In the genomic region with DNA sequence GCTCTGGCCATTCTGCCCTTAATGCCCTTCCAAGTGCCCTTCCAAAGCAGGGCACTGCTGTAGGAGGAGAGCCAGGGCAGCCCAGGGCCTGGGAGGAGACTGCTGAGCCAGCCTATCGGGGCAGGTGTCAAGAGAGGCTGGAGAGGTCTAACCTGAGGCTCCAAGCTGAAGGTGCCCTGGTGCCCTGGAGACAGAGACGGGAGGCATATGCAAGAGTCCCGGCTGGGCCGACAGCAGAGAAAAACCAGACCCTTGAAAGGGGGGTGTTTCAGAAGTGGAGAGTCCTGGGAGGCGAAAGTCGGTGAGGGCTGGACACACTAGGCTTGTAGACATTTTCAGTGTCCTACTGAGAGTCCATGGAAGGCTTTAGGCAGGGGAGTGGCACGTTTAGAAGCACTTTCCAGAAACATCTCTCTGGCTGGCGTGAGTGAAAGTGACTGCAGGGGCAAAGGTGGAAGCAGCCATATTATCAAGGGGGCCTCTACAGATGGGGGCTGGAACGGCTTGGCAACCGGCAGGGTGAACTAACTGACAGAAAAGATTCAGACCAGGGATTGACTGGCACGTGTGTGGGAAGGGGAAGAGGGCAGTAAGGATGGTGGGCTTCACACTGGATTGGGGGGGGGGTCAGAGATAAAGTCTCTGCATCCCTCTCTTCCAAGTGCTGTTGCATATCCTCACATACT, we compare ENCODE assay signal across 8 mouse cellular contexts.
DNase-seq lines count a peak whose midpoint lies in the region; ATAC-seq lines count a peak whose summit lies in the region.

No protein-coding gene starts in this region.

- H3K27me3 ChIP-seq in embryonic facial prominence, embryonic 11.5 days (ENCODE audit: control insufficient read depth, insufficient read depth, low read length) = no peaks in the 10 kb centered on the region; the same call in 1 of the 2 replicates
- no peaks in the 10 kb centered on the region for H3K27me3 ChIP-seq in hindbrain, embryonic 12.5 days
- peaks cover 45% of the 10 kb centered on the region for H3K27me3 ChIP-seq in liver, embryonic 13.5 days

- peak; percentile 67 for DNase-seq in cerebellum, adult 9-11 months
- no peak for DNase-seq in embryonic facial prominence, embryonic 11.5 days (ENCODE audit: low spot score)
- DNase-seq in liver, embryonic 13.5 days = no peak
- DNase-seq in thymus, postnatal 10 days (ENCODE audit: low spot score in 2 of 2) = no peak
- no peak for DNase-seq in spleen, postnatal 10 days (ENCODE audit: low spot score in 2 of 2)

- 50% methylated on average over 11 of the region's 11 CpGs for WGBS in embryonic facial prominence, embryonic 11.5 days
- WGBS in hindbrain, embryonic 12.5 days = 55% methylated on average over 11 of the region's 11 CpGs
- WGBS in liver, embryonic 13.5 days (ENCODE audit: insufficient replicate concordance) = 68% methylated on average over 11 of the region's 11 CpGs

- H3K4me3 ChIP-seq in embryonic facial prominence, embryonic 11.5 days (ENCODE audit: low read depth, low read length) = no peak overlapping the region
- H3K4me3 ChIP-seq in hindbrain, embryonic 12.5 days = no peak overlapping the region
- no peak overlapping the region for H3K4me3 ChIP-seq in liver, embryonic 13.5 days (replicated peaks)

- peak overlapping the region; percentile 23; the same call in 1 of the 2 replicates for H3K27ac ChIP-seq in embryonic facial prominence, embryonic 11.5 days (replicated peaks; ENCODE audit: low read depth, low read length)
- H3K27ac ChIP-seq in hindbrain, embryonic 12.5 days = peak overlapping the region; percentile 100
- H3K27ac ChIP-seq in liver, embryonic 13.5 days = 0 out of 2 replicates have a peak overlapping the region, but pooled peaks have one; percentile 12

- H3K4me1 ChIP-seq in embryonic facial prominence, embryonic 11.5 days (ENCODE audit: control insufficient read depth, insufficient read depth, low read length) = peaks cover 15% of the 10 kb centered on the region
- H3K4me1 ChIP-seq in hindbrain, embryonic 12.5 days = peaks cover 74% of the 10 kb centered on the region
- peaks cover 38% of the 10 kb centered on the region for H3K4me1 ChIP-seq in liver, embryonic 13.5 days (replicated peaks)

- H3K9ac ChIP-seq in embryonic facial prominence, embryonic 11.5 days (replicated peaks; ENCODE audit: low read length) = peak overlapping the region; percentile 41
- peak overlapping the region; percentile 33; the same call in 1 of the 2 replicates for H3K9ac ChIP-seq in hindbrain, embryonic 12.5 days
- no peak overlapping the region for H3K9ac ChIP-seq in liver, embryonic 13.5 days

- no peaks in the 10 kb centered on the region for H3K9me3 ChIP-seq in embryonic facial prominence, embryonic 11.5 days (replicated peaks; ENCODE audit: control insufficient read depth, low read length)
- H3K9me3 ChIP-seq in hindbrain, embryonic 12.5 days (replicated peaks) = no peaks in the 10 kb centered on the region
- 0 out of 2 replicates have a peak, but pooled peaks cover 3% of the 10 kb centered on the region for H3K9me3 ChIP-seq in liver, embryonic 13.5 days (replicated peaks)

- H3K36me3 ChIP-seq in embryonic facial prominence, embryonic 11.5 days (replicated peaks; ENCODE audit: control insufficient read depth, insufficient read depth, low read depth, low read length) = no peaks in the 10 kb centered on the region
- H3K36me3 ChIP-seq in hindbrain, embryonic 12.5 days = no peaks in the 10 kb centered on the region
- H3K36me3 ChIP-seq in liver, embryonic 13.5 days = no peaks in the 10 kb centered on the region

- no peak for ATAC-seq in cerebellum, adult (ENCODE audit: insufficient number of reproducible peaks, low FRiP score, low TSS enrichment)
- no peak for ATAC-seq in embryonic facial prominence, embryonic 11.5 days (replicated peaks; ENCODE audit: insufficient number of reproducible peaks, low FRiP score, low TSS enrichment, low read depth)
- ATAC-seq in hindbrain, embryonic 12.5 days (ENCODE audit: low FRiP score) = no peak
- no peak for ATAC-seq in liver, embryonic 13.5 days (ENCODE audit: low read depth)
- ATAC-seq in megakaryocyte, adult 5-6 weeks (ENCODE audit: poor library complexity, severe bottlenecking) = no peak

- no peak overlapping the region for H3K4me2 ChIP-seq in embryonic facial prominence, embryonic 11.5 days (ENCODE audit: low read depth, low read length)
- H3K4me2 ChIP-seq in hindbrain, embryonic 12.5 days (replicated peaks) = no peak overlapping the region
- no peak overlapping the region for H3K4me2 ChIP-seq in liver, embryonic 13.5 days

Comparison
In these comparisons a context has a peak if more than half of its experiments do, and no peak if none do; other contexts are left out.
1. H3K27ac ChIP-seq: peak in every context shown above with its lines; median percentile 100 in hindbrain, embryonic 12.5 days; 23 in embryonic facial prominence, embryonic 11.5 days; 12 in liver, embryonic 13.5 days.